ENCODE assay signal across 18 mouse cellular contexts in genomic region chr4:53338479-53338878, GRCm38 (mm10).
"Had no signal": no experiment of that assay in that cellular context is flagged by ENCODE, and none has a peak within 500 bp of the region (broad histone marks: within the 10 kb centered on the region; RNA-seq: fewer than 3 reads in every experiment).

No protein-coding gene starts in this region.

- DNase-seq: gastrocnemius, postnatal 14 days; kidney, postnatal 10 days; left cerebral cortex, postnatal 4 days had no signal

- ATAC-seq: inflammation-experienced regulatory T-cells, adult 6 months; intestine, embryonic 15.5 days; intestine, postnatal 0 days had no signal

- H3K27ac ChIP-seq: heart, embryonic 13.5 days; hindbrain, embryonic 12.5 days; hindbrain, embryonic 14.5 days; intestine, embryonic 15.5 days; layer of hippocampus, adult 2 months; limb, embryonic 13.5 days; limb, embryonic 15.5 days; liver, embryonic 14.5 days had no signal

- H3K27me3 ChIP-seq: heart, embryonic 13.5 days; heart, embryonic 15.5 days; hindbrain, embryonic 12.5 days; intestine, embryonic 15.5 days; limb, embryonic 13.5 days; limb, embryonic 15.5 days had no signal

- H3K4me2 ChIP-seq: heart, embryonic 11.5 days; heart, embryonic 15.5 days; hindbrain, embryonic 12.5 days; hindbrain, embryonic 14.5 days; intestine, embryonic 15.5 days; limb, embryonic 13.5 days; limb, embryonic 15.5 days; liver, embryonic 11.5 days had no signal

- H3K36me3 ChIP-seq: heart, embryonic 13.5 days; heart, embryonic 15.5 days; hindbrain, embryonic 10.5 days; hindbrain, embryonic 12.5 days; intestine, embryonic 15.5 days; limb, embryonic 13.5 days; limb, embryonic 15.5 days had no signal

- H3K9me3 ChIP-seq: intestine, embryonic 15.5 days; limb, embryonic 15.5 days had no signal

- H3K4me3 ChIP-seq: heart, adult 2 months; heart, embryonic 13.5 days; heart, embryonic 15.5 days; hindbrain, embryonic 10.5 days; hindbrain, embryonic 12.5 days; intestine, embryonic 15.5 days; layer of hippocampus, adult 2 months; limb, embryonic 13.5 days; limb, embryonic 15.5 days had no signal

- H3K9ac ChIP-seq: heart, embryonic 13.5 days; heart, embryonic 15.5 days; hindbrain, embryonic 12.5 days; hindbrain, embryonic 14.5 days; intestine, embryonic 15.5 days; limb, embryonic 13.5 days; limb, embryonic 15.5 days; liver, embryonic 14.5 days had no signal
